Mouse (Mus musculus) MEL-GATA-1-ER (cell line): ENCODE results near the gene Enkd1.

Experiments
- DNase-seq: peaks from one replicate; pipeline ENCODE4 v3.0.0-alpha.2; 2012; ENCODE audit warnings: low read depth; ENCODE audit errors: extremely low read depth

Gene Enkd1

GRCm38 (mm10) chr8:105702001-105702401, 6.0 kb downstream of the Enkd1 start:
- DNase-seq = no peak

- DNase-seq = peak; percentile 80
Observed at GRCm38 (mm10) chr8:105700966-105701824, 6.8 kb downstream of the Enkd1 start, which contains the start of the genes Acd and Pard6a. Gene Acd (minus strand): TSS chr8:105701102. Gene Pard6a (plus strand): TSS chr8:105701148.

GRCm38 (mm10) chr8:105700566-105700965, 7.4 kb downstream of the Enkd1 start:
- DNase-seq = peak; percentile 54

- no peak for DNase-seq
Observed at GRCm38 (mm10) chr8:105699488-105700215, 8.4 kb downstream of the Enkd1 start.

GRCm38 (mm10) chr8:105698734-105699133, 9.3 kb downstream of the Enkd1 start:
- DNase-seq = no peak

- no peak for DNase-seq
Observed at GRCm38 (mm10) chr8:105697196-105697780, 10.7 kb downstream of the Enkd1 start.

GRCm38 (mm10) chr8:105695080-105695780, 12.8 kb downstream of the Enkd1 start:
- DNase-seq = no peak

GRCm38 (mm10) chr8:105694051-105694799, 13.8 kb downstream of the Enkd1 start:
- DNase-seq = no peak

- no peak for DNase-seq
Observed at GRCm38 (mm10) chr8:105693648-105694047, 14.4 kb downstream of the Enkd1 start.

- DNase-seq = no peak
Observed at GRCm38 (mm10) chr8:105692449-105693182, 15.4 kb downstream of the Enkd1 start.

GRCm38 (mm10) chr8:105690978-105691377, 17.0 kb downstream of the Enkd1 start:
- no peak for DNase-seq

- no peak for DNase-seq
Observed at GRCm38 (mm10) chr8:105689983-105690360, 18.0 kb downstream of the Enkd1 start.

GRCm38 (mm10) chr8:105689256-105689982, 18.6 kb downstream of the Enkd1 start:
- no peak for DNase-seq

GRCm38 (mm10) chr8:105688242-105688752, 19.7 kb downstream of the Enkd1 start:
- DNase-seq = no peak

GRCm38 (mm10) chr8:105687512-105687911, 20.5 kb downstream of the Enkd1 start:
- DNase-seq = no peak

- no peak for DNase-seq
Observed at GRCm38 (mm10) chr8:105686551-105686950, 21.5 kb downstream of the Enkd1 start.

GRCm38 (mm10) chr8:105685796-105686308, 22.2 kb downstream of the Enkd1 start, which contains the start of gene Carmil2:
Gene Carmil2 (plus strand): TSS chr8:105686274.
- no peak for DNase-seq

- DNase-seq = no peak
Observed at GRCm38 (mm10) chr8:105685325-105685724, 22.7 kb downstream of the Enkd1 start.

- no peak for DNase-seq
Observed at GRCm38 (mm10) chr8:105677891-105678290, 30.1 kb downstream of the Enkd1 start.
